Mouse (Mus musculus): ENCODE results near the gene Eif6.
A peak's percentile ranks its signal among the peaks of the same experiment; 100 is the strongest.
"Not testable (repeated sequence)": the region's sequence is repeated elsewhere in the genome, so short reads cannot be mapped to it uniquely, and the experiment has no call there.

Eif6 gene

DNA sequence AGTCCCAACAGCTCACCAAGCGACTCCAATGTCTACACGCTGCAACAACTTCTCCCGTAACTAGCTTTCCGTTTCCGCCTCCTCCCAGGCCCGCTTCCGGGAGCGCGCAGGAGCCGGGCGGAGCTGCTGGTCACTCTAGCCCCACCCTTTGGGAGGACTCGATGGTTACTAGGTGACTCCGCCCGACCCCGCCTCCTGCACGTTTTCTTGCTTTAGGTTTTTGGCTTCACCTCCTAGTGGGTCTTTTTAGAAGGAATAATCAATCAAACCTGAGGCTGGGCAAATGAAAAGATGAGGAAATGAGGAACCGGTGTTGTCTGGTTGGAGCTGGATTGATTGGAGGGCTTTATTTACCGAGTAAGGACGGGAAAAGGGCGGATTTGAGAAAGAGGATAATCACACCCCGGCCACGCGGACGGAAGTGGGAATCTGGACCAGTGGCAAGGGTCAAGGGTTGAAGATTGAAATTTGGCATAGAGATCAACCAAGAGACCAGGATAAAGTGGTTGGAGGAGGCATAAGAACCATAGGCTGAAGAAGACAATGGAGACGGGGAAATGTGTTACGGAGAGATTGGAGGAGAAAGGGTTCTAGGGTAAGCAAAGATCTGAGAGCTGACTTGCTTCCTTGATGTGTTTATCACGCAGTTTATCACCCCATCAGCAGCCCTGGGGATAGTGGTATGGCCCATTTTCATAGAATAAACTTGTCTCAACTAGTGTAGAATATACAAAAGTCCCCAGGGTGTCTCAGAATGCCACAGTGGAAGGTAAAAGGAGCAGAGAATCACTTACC, at the start of gene Eif6:
Gene Eif6, minus strand, starts transcription at position 296 of the 795 bp plus-strand sequence.
- DNase-seq (ENCODE audit: low read depth, low spot score), result peak; percentile 73

DNA sequence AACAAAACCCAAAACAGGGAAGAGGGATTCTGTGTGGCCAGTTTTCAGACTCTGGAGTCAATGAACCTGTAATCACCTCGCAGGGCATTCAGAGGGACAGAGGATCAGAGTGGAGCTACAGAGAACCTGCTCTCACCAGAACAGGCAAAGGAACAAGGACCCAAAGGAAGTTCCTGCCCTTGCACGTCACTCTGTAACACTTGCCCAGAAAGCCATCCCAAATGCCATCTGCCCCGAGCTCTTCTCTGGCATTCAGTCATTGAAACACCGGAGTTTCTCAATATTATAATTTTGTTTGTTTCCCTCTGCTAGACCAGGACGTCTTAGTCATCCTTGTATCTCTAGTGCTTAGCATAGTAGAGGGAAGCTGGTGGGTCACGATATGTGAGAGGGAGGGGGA, 46.9 kb upstream of the Eif6 start:
- no peak for DNase-seq (ENCODE audit: low read depth, low spot score)

DNA sequence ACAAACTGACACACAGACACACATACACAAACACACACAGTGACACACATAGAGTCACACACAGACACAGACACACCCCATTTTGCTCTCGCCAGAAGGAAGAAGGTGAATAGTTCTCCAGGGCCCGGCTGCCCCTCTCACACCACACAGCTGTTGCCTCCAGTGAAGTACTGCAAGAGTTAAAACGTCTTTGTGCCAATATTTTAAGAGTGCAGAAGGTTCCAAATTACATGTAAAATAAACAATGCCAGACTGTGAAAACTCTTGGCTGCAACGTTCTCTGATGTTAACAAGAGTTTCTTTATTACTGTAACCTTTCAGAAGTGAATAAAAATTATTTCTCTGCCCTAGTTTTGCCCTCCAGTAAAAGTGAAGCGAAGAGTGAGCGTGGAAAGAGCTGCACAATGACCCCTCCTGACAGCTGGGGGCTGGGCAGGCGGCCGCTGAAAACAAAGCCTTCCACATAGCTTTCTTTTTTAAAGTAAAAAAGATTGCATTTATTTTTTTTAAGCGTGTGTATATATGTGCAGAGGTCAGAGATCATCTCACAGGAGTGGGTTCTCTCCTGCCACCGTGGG, 46.3 kb upstream of the Eif6 start:
- no peak for DNase-seq (ENCODE audit: low read depth, low spot score)

DNA sequence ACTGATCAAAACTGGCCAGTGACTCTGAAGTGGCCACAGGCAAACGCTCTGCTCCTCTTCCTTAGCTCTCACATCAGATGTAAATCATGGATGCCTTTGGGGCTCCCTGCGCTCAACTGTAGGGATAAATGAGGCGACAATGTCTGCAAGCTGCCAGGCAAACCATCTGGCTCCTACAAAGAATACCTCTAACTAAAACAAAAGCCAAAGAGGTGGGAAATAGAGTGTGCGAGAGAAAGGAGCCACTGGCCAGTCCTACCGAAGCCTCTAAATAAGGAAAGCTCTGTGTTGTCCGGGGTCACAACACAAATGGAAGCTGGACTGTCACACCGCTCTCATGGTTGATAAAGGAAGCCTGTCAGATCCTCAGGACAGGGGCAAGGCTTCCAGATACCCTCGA, 45.8 kb upstream of the Eif6 start:
- no peak for DNase-seq (ENCODE audit: low read depth, low spot score)

DNA sequence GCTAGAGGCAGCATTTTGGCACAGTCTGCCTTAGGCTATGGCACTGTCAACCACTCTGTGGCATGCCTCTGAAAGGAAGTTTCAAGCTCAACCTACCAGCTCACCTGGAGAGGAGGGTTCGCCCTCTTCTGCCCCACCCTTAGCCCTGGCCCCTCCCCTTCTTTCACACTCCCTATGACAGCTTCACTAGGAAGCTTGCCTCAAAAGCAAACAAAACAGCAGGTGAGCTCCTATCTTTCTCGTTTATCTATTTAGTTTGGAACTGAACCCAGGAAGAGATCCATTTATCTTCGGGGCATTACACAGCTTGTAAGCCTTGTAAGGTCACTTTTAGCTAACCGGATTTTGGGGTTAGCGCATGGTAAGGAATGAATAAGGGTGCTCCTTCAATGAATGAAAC, 43.0 kb upstream of the Eif6 start:
- no peak for DNase-seq (ENCODE audit: low read depth, low spot score)

DNA sequence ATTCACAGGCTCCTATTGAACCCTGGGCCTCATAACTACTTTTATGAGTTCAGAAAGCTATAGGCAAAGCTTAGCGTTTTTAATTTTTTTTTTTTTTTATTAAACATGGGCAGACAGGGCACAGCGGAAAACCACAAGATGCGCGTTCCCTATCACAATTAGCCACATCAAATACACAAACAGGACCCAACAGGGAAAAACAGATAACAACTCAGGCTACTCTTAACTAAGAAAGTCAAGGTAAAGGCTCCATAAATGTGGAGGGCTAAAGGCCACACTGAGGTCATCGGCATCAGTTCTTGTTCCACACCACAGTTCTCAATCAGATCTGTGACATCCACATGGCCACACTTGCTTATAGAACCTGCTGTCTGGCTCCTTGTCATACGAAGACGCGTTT, 41.6 kb upstream of the Eif6 start:
- no peak for DNase-seq (ENCODE audit: low read depth, low spot score)

DNA sequence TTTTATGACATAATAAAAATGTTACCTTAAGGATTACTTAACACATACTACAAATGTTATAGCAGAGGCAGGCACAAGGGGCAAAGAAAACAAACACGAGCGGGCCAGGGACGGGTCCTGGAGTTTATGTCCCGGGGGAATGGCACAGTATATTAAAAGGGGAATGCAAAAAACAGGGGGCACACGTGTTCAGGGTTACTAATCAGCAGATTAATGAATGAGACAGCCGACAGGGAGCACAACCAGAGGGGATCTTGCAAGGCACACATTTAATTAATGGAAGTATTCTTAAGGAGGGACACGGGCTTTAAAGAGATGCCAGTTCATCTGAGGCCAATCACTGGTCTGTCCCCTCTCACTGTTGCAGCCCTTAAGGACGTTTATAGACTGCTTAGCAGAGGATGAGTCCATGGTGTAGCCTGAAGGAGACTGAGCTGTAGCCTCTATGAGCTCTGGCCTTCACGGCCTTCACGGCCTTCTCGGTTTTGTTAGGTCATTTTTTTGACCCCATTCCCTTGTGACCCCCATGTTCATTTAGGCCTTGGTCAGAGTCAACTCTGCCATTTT, 36.7 kb upstream of the Eif6 start:
- DNase-seq (ENCODE audit: low read depth, low spot score), result peak; percentile 41

DNA sequence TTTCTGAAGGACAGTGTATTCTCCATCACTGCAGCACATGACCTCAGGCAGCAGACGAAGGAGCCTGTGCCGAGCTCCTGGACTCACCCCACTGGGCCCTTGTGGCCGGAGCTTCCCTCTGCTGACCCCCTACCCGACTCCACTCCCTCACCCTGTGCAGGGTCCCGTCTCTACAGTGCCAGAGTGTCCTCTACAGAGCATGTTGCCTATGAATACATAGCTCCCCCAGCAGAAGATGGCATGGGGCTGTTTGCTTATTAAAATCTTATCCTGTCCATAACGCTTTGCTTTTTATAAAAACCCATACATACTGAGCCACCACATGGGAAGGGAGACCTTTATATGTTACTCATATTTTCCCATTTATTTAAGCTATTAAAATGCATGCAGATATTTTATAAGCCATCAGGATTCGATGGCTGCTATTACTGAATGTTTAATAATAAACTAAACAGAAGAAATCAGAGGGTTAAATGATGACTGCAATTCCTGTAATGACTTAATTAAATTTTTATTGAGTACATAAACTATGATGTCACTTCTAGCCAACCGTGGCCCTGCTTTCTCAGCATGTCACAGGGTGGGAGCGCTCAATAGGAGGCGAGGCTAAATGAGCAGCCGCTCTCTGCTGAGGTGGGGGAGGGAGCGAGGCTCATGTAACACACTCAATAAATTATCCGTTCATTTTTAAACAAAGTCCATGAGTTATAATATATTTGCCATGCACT, 36.0 kb upstream of the Eif6 start:
- DNase-seq (ENCODE audit: low read depth, low spot score), result peak; percentile 31

DNA sequence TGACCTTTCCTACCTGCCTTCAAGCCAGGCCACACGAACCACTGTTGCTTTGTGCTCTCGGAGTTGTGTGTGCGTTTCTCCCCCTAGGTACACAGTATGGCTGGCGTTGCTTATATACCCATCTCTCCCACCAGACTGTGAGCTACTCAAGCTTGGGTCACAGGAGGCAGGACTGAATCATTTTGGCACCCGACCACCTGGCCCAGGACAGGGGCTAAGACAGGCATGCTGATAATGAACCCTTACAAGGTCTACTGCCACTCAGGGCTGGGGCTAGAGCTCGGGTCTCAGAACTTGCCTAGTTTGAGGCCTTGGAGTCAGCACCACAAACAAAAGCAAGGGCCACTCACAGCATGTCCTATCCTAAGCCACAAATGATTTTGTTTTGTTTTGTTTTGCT, 34.9 kb upstream of the Eif6 start:
- DNase-seq (ENCODE audit: low read depth, low spot score), result no peak

DNA sequence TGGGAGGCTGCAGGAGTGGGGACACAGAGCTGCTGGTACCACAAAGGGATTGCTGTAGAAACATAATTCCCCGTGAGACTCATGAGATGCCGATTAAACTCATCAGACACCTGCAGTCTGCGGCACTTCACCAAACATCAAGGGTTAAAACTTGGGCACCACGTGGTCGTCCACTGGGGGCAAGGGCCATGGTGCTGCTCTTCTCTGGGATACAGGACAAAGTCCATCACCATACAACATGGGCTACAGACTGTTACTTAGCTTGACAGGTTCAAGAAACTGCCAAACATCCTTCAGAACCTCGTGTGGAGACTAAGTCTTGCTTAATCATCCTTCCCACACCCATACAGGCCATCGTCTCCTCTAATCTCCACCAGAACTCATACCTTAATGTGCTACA, 33.4 kb upstream of the Eif6 start:
- DNase-seq (ENCODE audit: low read depth, low spot score), result no peak

DNA sequence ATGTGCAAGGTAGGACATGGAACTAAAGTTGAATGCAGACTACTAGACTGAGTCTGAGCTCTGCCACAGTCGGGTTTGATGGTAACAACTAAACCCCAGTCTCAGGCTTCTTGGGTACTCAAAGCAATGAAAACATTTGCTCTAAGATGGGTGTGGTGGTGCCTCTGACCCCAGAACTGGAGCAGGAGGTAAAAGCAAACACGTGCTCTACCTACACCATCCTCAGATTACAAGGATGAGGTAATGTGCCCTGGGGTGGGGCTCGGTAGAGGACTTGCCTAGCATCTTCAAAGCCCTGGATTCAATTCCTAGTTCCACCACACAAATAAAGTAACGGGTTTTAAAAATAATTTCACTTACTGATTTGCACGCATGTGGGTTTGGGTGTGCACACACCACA, 25.8 kb upstream of the Eif6 start:
- DNase-seq (ENCODE audit: low read depth, low spot score), result no peak

DNA sequence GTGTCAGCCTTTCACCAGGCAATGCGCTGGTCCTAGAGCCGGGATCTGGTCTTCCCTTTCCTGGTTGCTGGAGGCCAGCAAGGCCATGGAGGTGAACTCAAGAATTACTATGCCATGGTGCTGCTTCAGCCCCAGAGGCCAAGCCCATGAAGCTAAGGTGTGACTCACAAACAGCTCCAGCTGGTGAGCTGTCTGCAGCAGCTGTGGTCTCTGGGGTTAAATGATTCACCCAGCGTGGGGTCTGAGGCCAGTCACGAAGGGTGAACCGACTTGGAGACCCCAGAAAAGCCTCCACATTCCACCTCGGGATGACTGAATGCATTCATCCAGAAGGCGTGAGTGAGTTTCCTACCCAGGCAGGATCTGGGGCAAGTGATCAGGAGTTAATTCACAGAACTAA, 23.4 kb upstream of the Eif6 start:
- no peak for DNase-seq (ENCODE audit: low read depth, low spot score)

DNA sequence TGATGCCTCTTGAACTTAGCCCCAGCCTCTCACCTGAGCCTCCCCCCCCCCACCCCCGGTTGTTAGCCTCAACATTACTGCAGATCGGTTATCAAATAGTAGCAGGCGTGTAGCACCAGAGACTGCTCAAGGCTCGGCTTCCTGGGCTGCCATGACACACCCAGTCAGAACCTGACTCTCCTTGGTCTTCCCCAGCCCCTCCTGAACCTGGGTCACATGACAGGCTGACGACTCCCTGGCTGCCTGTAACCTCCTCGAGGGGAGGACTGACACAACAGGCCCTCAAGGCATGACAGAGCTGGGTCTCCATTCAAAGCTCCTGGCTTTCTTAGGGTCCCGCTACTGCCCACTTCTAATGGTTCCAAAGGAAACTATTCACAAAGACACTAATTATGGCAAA, 22.7 kb upstream of the Eif6 start:
- DNase-seq (ENCODE audit: low read depth, low spot score), result no peak

DNA sequence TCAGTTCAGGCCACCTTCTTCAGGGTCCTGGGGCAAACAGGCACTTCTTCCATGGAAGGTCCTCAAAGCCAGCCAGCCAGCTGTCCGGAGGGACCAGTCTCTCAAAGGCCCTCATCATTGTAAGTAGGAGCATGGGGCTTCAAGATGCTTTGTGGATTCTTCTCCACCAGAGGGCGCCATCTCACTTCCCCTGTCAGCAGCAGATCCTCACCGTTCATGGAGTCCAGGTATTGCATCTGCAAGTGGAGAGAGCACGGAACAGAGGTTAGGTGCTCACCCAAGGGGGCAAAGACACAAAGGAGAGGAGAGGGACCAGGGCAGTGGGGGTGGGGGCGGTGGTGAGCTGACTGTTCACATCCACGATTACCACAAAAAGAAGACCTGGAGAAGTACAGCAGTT, 21.6 kb upstream of the Eif6 start:
- peak; percentile 67 for DNase-seq (ENCODE audit: low read depth, low spot score)

DNA sequence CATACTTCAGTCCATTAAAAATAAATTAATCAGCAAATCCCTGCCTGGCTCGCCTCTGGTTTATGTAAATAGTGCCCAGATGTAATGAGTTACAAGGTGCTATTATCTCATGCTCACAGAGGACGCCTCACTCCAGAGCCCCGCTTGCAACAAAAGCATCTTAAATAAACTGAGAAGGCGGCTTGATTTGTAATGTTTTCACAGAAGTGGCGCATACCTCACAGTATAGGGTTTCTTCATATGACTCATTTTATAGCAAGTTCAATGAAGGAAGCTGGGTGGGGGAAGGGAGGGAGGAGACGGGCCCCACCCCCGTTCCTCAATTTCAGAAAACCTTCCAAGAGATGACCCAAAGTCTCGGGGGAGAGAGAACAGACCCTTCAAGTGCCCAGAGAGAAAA, 20.2 kb upstream of the Eif6 start:
- no peak for DNase-seq (ENCODE audit: low read depth, low spot score)

DNA sequence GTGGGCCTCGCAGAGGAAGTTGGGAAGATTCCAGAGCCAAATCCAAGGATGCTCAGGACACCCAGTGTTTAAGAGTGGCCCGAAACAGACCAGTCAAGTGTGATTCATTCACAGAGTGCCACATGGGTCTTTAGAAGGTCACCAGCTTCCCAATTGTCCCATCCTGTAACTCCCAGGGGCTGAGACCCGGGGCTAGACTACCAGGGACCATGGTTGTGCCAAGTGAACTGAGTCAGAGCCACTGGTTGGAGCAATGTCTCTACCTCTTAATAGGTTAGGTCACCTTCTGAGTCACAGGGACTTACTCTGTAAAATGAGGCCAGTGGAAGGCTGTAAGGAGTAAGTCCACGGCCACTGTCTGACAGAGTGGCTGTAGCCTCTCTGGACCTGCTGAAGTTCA, 12.2 kb upstream of the Eif6 start:
- DNase-seq (ENCODE audit: low read depth, low spot score), result no peak

DNA sequence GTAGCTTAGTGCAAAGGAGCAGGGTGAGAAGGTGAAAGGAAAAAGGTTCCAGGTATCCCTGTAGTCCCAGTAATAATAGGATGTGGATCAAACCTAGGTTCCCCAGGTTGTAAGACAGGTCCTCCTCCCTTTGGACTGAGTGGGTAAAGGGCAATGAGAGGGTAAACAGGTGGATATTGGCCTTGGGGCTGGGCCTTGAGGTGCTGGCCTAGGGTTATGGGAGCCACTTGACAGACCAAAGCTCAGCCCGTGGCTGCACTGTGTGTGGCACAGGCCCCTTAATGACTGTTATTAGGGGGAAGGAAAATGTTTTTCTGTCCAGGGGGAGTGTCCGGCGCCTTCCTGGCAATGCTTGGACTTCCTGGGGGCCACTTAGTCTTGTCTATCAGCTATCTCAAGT, 11.2 kb upstream of the Eif6 start:
- DNase-seq (ENCODE audit: low read depth, low spot score), result no peak

DNA sequence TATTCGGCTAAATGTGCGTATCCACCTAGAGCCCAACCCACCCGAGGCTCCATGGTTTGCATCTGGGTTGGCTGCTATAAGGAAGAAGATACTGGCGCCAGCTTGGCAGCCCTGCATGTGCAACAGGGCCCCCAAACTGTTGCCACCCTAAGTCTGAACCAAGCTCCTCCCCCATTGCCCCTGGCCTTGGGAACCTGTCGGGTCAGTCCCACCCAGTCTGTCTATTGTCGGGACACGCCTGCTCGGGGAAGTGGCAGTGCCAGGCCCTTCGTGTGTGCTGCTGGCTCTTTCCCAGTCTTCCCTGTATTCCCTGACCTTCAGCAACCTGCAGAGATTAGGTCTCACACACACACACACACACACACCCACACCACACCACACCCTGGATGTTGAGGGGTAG, 8.0 kb upstream of the Eif6 start, which contains the start of gene Fam83c:
Gene Fam83c, minus strand, starts transcription at position 123 of the 400 bp plus-strand sequence.
- DNase-seq (ENCODE audit: low read depth, low spot score), result no peak

DNA sequence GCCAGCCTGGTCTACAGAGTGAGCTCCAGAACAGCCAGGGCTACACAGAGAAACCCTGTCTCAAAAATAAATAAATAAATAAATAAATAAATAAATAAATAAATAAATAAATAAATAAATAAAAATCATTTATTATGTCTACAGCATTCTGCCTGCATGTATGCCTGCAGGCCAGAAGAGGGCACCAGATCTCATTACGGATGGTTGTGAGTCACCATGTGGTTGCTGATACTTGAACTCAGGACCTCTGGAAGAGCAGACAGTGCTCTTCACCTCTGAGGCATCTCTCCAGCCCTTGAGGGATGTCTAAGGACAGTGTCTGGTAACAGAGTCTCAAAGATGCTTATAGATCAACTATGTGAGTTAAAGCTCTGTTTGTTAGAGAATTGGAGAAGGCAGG, 5.4 kb upstream of the Eif6 start:
- not testable (repeated sequence) for DNase-seq (ENCODE audit: low read depth, low spot score)

DNA sequence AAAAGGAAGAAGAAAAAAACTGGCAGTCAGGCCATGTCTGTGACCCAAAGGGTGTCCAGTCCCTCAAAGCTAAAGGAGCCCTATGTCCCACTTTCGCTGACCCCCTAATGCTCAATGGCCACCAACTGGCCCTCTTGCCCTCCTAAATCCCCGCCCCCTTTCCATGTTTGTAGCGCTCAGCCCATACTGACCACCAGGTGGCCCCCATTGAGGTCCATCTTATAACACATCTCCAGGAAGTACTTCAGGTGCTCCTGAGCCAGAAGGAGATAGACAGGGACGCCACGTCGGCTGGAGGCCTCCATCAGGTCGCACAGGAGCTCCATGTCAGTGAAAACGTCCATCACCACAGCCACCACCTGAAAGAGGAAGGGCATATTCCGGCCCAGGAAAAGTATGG, 4.6 kb upstream of the Eif6 start:
- DNase-seq (ENCODE audit: low read depth, low spot score), result no peak

DNA sequence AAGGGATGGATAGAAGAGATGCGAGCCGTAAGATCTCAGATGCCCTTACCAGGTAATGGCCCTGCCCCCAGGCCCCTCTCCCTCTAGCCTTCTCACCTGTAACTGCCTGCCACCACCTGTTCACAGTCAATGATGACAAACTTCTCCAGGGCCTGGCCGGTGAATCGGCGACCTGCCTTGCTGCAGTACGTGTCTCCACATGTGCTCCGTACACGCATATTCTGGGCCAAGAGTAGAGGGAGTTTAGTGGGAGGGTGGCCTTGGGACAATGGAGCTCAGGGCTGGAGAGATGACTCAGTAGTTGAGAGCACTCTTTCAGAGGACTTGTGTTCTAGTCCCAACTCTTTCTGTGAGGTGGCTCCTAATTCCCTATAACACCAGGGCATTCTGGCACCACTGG, 4.1 kb upstream of the Eif6 start:
- no peak for DNase-seq (ENCODE audit: low read depth, low spot score)

DNA sequence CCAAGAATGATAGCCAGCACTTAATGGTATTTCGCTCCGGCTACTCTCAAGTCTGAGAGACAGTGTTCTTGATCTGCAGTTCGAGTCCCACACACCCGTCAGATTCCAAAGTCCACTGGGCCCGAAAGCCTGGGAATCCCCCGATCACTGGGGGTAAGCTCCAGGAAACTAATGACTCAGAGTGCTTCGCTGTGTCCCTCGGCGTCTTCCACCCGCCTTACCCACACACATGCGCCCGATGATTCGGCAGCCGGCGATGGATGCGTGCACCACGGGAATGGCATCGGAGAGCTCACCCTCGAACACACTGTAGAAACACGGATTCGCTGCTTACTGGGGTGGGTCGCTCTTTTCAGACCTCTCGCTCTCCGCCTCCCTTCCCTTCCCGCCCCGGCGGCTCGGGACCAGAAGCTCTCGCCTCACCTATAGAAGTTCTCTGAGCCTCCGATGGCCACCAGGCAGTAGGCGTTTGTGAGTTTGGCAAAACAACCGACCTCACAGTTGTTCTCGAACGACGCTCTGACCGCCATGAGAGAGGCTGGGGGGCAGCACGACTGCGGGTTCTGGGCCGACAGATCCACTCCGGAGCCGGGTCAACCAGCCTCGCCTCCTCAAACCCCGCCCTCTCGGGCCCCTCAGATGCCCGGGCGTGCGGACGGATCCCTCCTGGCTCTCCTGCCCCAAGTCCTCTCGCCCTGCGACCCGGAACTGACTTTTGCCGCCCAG, 658 bp downstream of the Eif6 start:
- DNase-seq (ENCODE audit: low read depth, low spot score), result no peak
